Mouse (Mus musculus): ENCODE data around the gene Fbln2.

Fbln2 gene

GRCm38 (mm10) chr6:91231000-91231399 is 18.7 kb downstream of the Fbln2 start:
- no peak for DNase-seq

GRCm38 (mm10) chr6:91231523-91231922 is 19.3 kb downstream of the Fbln2 start:
- no peak for DNase-seq

GRCm38 (mm10) chr6:91233011-91233410 is 20.8 kb downstream of the Fbln2 start:
- DNase-seq: no peak

GRCm38 (mm10) chr6:91233424-91234015 is 21.3 kb downstream of the Fbln2 start:
- DNase-seq: no peak

GRCm38 (mm10) chr6:91236006-91236405 is 23.8 kb downstream of the Fbln2 start:
- no peak for DNase-seq

- no peak for DNase-seq
Observed at GRCm38 (mm10) chr6:91236429-91236828, 24.2 kb downstream of the Fbln2 start.

GRCm38 (mm10) chr6:91237273-91237672 is 25.0 kb downstream of the Fbln2 start:
- no peak for DNase-seq

- DNase-seq: no peak
Observed at GRCm38 (mm10) chr6:91240537-91240936, 28.3 kb downstream of the Fbln2 start.

GRCm38 (mm10) chr6:91240964-91241363 is 28.7 kb downstream of the Fbln2 start:
- no peak for DNase-seq

GRCm38 (mm10) chr6:91243395-91243794 is 31.1 kb downstream of the Fbln2 start:
- no peak for DNase-seq

GRCm38 (mm10) chr6:91244331-91244730 is 32.1 kb downstream of the Fbln2 start:
- no peak for DNase-seq

- DNase-seq: no peak
Observed at GRCm38 (mm10) chr6:91245331-91245730, 33.1 kb downstream of the Fbln2 start.

GRCm38 (mm10) chr6:91247343-91247742 is 35.1 kb downstream of the Fbln2 start:
- DNase-seq: no peak

GRCm38 (mm10) chr6:91248627-91249026 is 36.4 kb downstream of the Fbln2 start:
- peak in 1 of 2 experiments; percentile 4 for DNase-seq

GRCm38 (mm10) chr6:91249797-91250196 is 37.5 kb downstream of the Fbln2 start:
- DNase-seq: no peak

GRCm38 (mm10) chr6:91259440-91260120 is 47.3 kb downstream of the Fbln2 start:
- no peak for DNase-seq

GRCm38 (mm10) chr6:91260347-91260986 is 48.2 kb downstream of the Fbln2 start:
- DNase-seq: no peak

GRCm38 (mm10) chr6:91260987-91261367 is 48.7 kb downstream of the Fbln2 start:
- no peak for DNase-seq

- no peak for DNase-seq
Observed at GRCm38 (mm10) chr6:91265616-91266015, 53.4 kb downstream of the Fbln2 start.

- no peak for DNase-seq
Observed at GRCm38 (mm10) chr6:91266647-91267046, 54.4 kb downstream of the Fbln2 start.

- DNase-seq: no peak
Observed at GRCm38 (mm10) chr6:91268318-91268717, 56.1 kb downstream of the Fbln2 start.

GRCm38 (mm10) chr6:91277549-91277948 is 65.3 kb downstream of the Fbln2 start:
- DNase-seq: peak; percentile 32 to 79

GRCm38 (mm10) chr6:91278302-91278701 is 66.0 kb downstream of the Fbln2 start:
- DNase-seq: no peak

- DNase-seq: no peak
Observed at GRCm38 (mm10) chr6:91279477-91279876, 67.2 kb downstream of the Fbln2 start.

Measured in kidney, postnatal 36 days (tissue).